ENCODE assay signal across 9 mouse cellular contexts in the genomic region with DNA sequence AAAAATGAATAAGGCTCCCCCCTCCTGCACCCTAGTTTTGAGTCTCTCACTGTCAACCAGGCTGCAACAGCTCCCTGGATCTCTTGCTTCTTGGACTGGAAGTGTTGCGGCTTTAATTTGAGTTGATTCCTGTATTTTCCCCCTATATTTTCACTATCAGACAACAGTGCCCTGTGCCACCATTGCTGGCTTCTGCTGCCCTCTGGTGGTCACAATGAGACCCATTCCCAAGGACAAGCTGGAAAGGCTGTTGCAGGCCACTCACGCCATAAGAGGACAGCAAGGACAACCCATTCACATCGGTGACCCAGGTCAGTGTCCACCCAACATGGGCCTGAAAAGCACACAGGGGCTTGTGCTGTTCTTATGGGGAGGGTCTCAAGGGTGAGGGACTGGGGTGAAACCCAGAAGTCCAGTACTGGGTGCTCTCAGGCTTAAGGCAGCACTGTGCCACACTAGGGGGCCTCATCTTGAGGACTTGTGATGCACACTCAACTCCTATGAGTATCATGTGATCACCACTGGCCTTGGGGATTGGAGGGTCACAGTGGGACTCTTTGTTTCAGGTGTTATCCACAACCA.
DNase-seq lines count a peak whose midpoint lies in the region; ATAC-seq and TF ChIP-seq lines count a peak whose summit lies in the region.
"Had no signal": no experiment of that assay in that cellular context is flagged by ENCODE, and none has a peak within 500 bp of the region (broad histone marks: within the 10 kb centered on the region; RNA-seq: fewer than 3 reads in every experiment).

No protein-coding gene starts in this region.

- no peak overlapping the region for H3K4me3 ChIP-seq in hindbrain, postnatal 0 days (ENCODE audit: low read length)
- H3K4me3 ChIP-seq: myocyte had no signal

- no peaks in the 10 kb centered on the region for H3K9me3 ChIP-seq in hindbrain, postnatal 0 days (ENCODE audit: low read length)

- H3K27ac ChIP-seq in hindbrain, postnatal 0 days: no peak overlapping the region

- no peaks in the 10 kb centered on the region for H3K27me3 ChIP-seq in Patski
- no peaks in the 10 kb centered on the region for H3K27me3 ChIP-seq in hindbrain, postnatal 0 days (ENCODE audit: insufficient read depth, low read length)

- ATAC-seq in Patski: no peak
- peak; percentile 86 for ATAC-seq in hindbrain, postnatal 0 days
- ATAC-seq in megakaryocyte-erythroid progenitor cell, adult 5-6 weeks (replicated peaks; ENCODE audit: low FRiP score, low TSS enrichment, poor library complexity, severe bottlenecking): peak; percentile 64

- no peaks in the 10 kb centered on the region for H3K36me3 ChIP-seq in hindbrain, postnatal 0 days (ENCODE audit: insufficient read depth, low read length)

- H3K9ac ChIP-seq in hindbrain, postnatal 0 days (replicated peaks; ENCODE audit: low read length): no peak overlapping the region

- peak; percentile 93 for TF ChIP-seq CTCF in Patski (IDR thresholded peaks at IDR 0.05)
- TF ChIP-seq CTCF in hindbrain, postnatal 0 days (IDR thresholded peaks at IDR 0.05; ENCODE audit: low read depth): peak; percentile 98

- DNase-seq in Patski (ENCODE audit: low read depth, low spot score): no peak
- peak; percentile 79 for DNase-seq in cerebellum, adult 9-11 months
- peak; percentile 62 to 80 for DNase-seq in frontal cortex, postnatal 14 days (ENCODE audit: low spot score in 2 of 2)
- peak; percentile 92 for DNase-seq in hindbrain, postnatal 0 days (ENCODE audit: low spot score)
- DNase-seq in left cerebral cortex, adult 18-20 months (ENCODE audit: low spot score in 2 of 2): peak; percentile 84 to 91
- peak; percentile 88 for DNase-seq in right cerebral cortex, postnatal 14 days
- peak; percentile 86 for DNase-seq in urinary bladder, postnatal 14 days (ENCODE audit: low spot score)

- WGBS in hindbrain, postnatal 0 days: 11% methylated on average over 3 of the region's 3 CpGs

- peaks cover 3% of the 10 kb centered on the region; the same call in 1 of the 2 replicates for H3K4me1 ChIP-seq in hindbrain, postnatal 0 days (ENCODE audit: insufficient read depth, low read length)

- CTCF ChIA-PET in Patski (lab: Charles Lee): interaction anchor here (0.6 to 3.1 kb wide), 9 partner anchors 11 to 264 kb away, joined by 3 to 11 read pairs (median 5); no protein-coding TSS in a partner anchor

- no peak overlapping the region for H3K4me2 ChIP-seq in hindbrain, postnatal 0 days (ENCODE audit: low read depth, low read length)

- in situ Hi-C loops in Patski (cut with MboI; ENCODE audit: low pct_unique_long_range_greater_than_20kb): loop anchor here (5.0 to 10.0 kb wide), 5 partner anchors 119 to 679 kb away; no protein-coding TSS in a partner anchor

- POLR2A ChIA-PET in Patski (lab: Charles Lee): no interaction called here
